10 mouse cellular contexts compared by ENCODE assay signal in genomic region chr7:145206801-145207200, GRCm38 (mm10). TPM values are rescaled to one million over a fixed set of nuclear protein-coding genes. Genes with fewer than 3 reads are reported as not detected.
A peak's percentile ranks its signal among the peaks of the same experiment; 100 is the strongest.
DNase-seq lines count a peak whose midpoint lies in the region; ATAC-seq and TF ChIP-seq lines count a peak whose summit lies in the region.
"Had no signal": no experiment of that assay in that cellular context is flagged by ENCODE, and none has a peak within 500 bp of the region (broad histone marks: within the 10 kb centered on the region; RNA-seq: fewer than 3 reads in every experiment).

No protein-coding gene starts in this region.

- H3K36me3 ChIP-seq in heart, adult 2 months (ENCODE audit: control insufficient read depth, insufficient read depth, low read length), result no peaks in the 10 kb centered on the region
- H3K36me3 ChIP-seq in E14TG2a.4 (ENCODE audit: insufficient read depth, low read length), result no peaks in the 10 kb centered on the region
- no peaks in the 10 kb centered on the region for H3K36me3 ChIP-seq in hindbrain, embryonic 11.5 days (ENCODE audit: control insufficient read depth, insufficient read depth, low read length)
- H3K36me3 ChIP-seq in midbrain, embryonic 11.5 days (ENCODE audit: control insufficient read depth, insufficient read depth, low read length), result no peaks in the 10 kb centered on the region

- WGBS in heart, adult 2 months, result 60% methylated on average over 6 of the region's 6 CpGs
- 54% methylated on average over 6 of the region's 6 CpGs for WGBS in hindbrain, embryonic 11.5 days
- WGBS in midbrain, embryonic 11.5 days, result 59% methylated on average over 6 of the region's 6 CpGs

- H3K27me3 ChIP-seq in heart, adult 2 months (ENCODE audit: control insufficient read depth, insufficient read depth, low read length), result no peaks in the 10 kb centered on the region
- peaks cover 28% of the 10 kb centered on the region for H3K27me3 ChIP-seq in E14TG2a.4 (ENCODE audit: insufficient read depth, low read length)
- H3K27me3 ChIP-seq in hindbrain, embryonic 11.5 days (ENCODE audit: control insufficient read depth, insufficient read depth, low read length), result no peaks in the 10 kb centered on the region
- H3K27me3 ChIP-seq in midbrain, embryonic 11.5 days (ENCODE audit: control insufficient read depth, insufficient read depth, low read length), result no peaks in the 10 kb centered on the region

- H3K9ac ChIP-seq in heart, adult 2 months (ENCODE audit: low read depth, low read length), result no peak overlapping the region; the same call in 1 of the 2 replicates
- H3K9ac ChIP-seq in hindbrain, embryonic 11.5 days (ENCODE audit: low read depth, low read length), result peak overlapping the region; percentile 56
- H3K9ac ChIP-seq in midbrain, embryonic 11.5 days (ENCODE audit: low read length), result peak overlapping the region; percentile 62

- no peak for TF ChIP-seq EP300 in heart, adult 2 months (IDR thresholded peaks at IDR 0.05; ENCODE audit: insufficient read depth, low read depth, low read length)

- no peak overlapping the region for H3K4me2 ChIP-seq in hindbrain, embryonic 11.5 days (replicated peaks; ENCODE audit: low read depth, low read length)
- H3K4me2 ChIP-seq in midbrain, embryonic 11.5 days, result peak overlapping the region; percentile 2; the same call in 1 of the 2 replicates

- H3K9me3 ChIP-seq in E14TG2a.4 (ENCODE audit: low read length), result peaks cover 3% of the 10 kb centered on the region; the same call in 1 of the 2 replicates
- no peaks in the 10 kb centered on the region for H3K9me3 ChIP-seq in hindbrain, embryonic 11.5 days (ENCODE audit: control insufficient read depth, low read length)
- H3K9me3 ChIP-seq in midbrain, embryonic 11.5 days (ENCODE audit: control insufficient read depth, low read length), result no peaks in the 10 kb centered on the region

- ATAC-seq in hindbrain, embryonic 11.5 days (ENCODE audit: low FRiP score), result 0 out of 2 replicates have a peak, but pooled peaks have one; percentile 15
- no peak for ATAC-seq in midbrain, embryonic 11.5 days (ENCODE audit: low FRiP score)

- no peak for DNase-seq in heart, adult 2 months
- no peak for DNase-seq in heart, adult 18-20 months
- DNase-seq in hindbrain, embryonic 11.5 days (ENCODE audit: low spot score), result no peak
- peak; percentile 94 for DNase-seq in midbrain, embryonic 11.5 days (ENCODE audit: low spot score, missing footprints)
- DNase-seq in c-Kit-positive CD71-positive TER-119-positive erythroid progenitor cells, embryonic 14.5 days (ENCODE audit: low spot score), result no peak
- no peak for DNase-seq in kidney, postnatal 14 days
- DNase-seq in thymus, postnatal 25 days, result no peak

- peaks cover 8% of the 10 kb centered on the region for H3K4me1 ChIP-seq in heart, adult 2 months (ENCODE audit: control insufficient read depth, insufficient read depth, low read length)
- H3K4me1 ChIP-seq in E14TG2a.4 (replicated peaks; ENCODE audit: low read depth, low read length), result peaks cover 43% of the 10 kb centered on the region
- peaks cover 14% of the 10 kb centered on the region for H3K4me1 ChIP-seq in hindbrain, embryonic 11.5 days (replicated peaks; ENCODE audit: control insufficient read depth, insufficient read depth, low read length)
- H3K4me1 ChIP-seq in midbrain, embryonic 11.5 days (ENCODE audit: control insufficient read depth, insufficient read depth, low read length), result peaks cover 41% of the 10 kb centered on the region

- peak overlapping the region; percentile 36; the same call in 1 of the 2 replicates for H3K4me3 ChIP-seq in heart, adult 2 months
- peak overlapping the region; percentile 78 for H3K4me3 ChIP-seq in E14TG2a.4 (replicated peaks; ENCODE audit: low read length)
- H3K4me3 ChIP-seq in hindbrain, embryonic 11.5 days (ENCODE audit: low read depth, low read length), result no peak overlapping the region
- no peak overlapping the region for H3K4me3 ChIP-seq in midbrain, embryonic 11.5 days (ENCODE audit: low read depth, low read length)
- H3K4me3 ChIP-seq: erythroblast, embryonic 14.5 days had no signal

- peak overlapping the region; percentile 80 for H3K27ac ChIP-seq in heart, adult 2 months
- H3K27ac ChIP-seq in hindbrain, embryonic 11.5 days (ENCODE audit: low read depth, low read length), result peak overlapping the region; percentile 93
- H3K27ac ChIP-seq in midbrain, embryonic 11.5 days (ENCODE audit: low read depth, low read length), result peak overlapping the region; percentile 99
- H3K27ac ChIP-seq: liver, embryonic 14.5 days had no signal

- H3K79me2 ChIP-seq in heart, adult 2 months (replicated peaks; ENCODE audit: control insufficient read depth, insufficient read depth, low read length), result no peaks in the 10 kb centered on the region

- no peak for TF ChIP-seq POLR2A in heart, adult 2 months (IDR thresholded peaks at IDR 0.05; ENCODE audit: insufficient read depth, low read depth, low read length)

- TF ChIP-seq CTCF in heart, adult 2 months (IDR thresholded peaks at IDR 0.05), result no peak
- no peak for TF ChIP-seq CTCF in E14TG2a.4 (conservative IDR thresholded peaks at IDR 0.05; ENCODE audit: low read length)

- intact Hi-C loops in heart, adult 2 months (cut with DNase I), result no loop called here

RNA-seq across cellular contexts. Expression of gene 1810010D01Rik, which starts 1.1 kb away (rescaled TPM):
- total RNA-seq in heart, adult 2 months (2021), result not detected
- polyA plus RNA-seq in heart, adult 2 months (2012; rRNA removed), result 0.37 TPM in 1 of 2 replicates, not detected in the other
- total RNA-seq in heart, adult 18-20 months (2021), result under 1 TPM in 1 of 2 experiments, not detected in 1; 0.57 TPM
- 0.97 TPM in 1 of 2 replicates, not detected in the other for polyA plus RNA-seq in hindbrain, embryonic 11.5 days (2014; fragmentation: Nextera tagmentation; extraction: Ambion mirVana)
- polyA plus RNA-seq in midbrain, embryonic 11.5 days (2014; fragmentation: Nextera tagmentation; extraction: Ambion mirVana), result 0.49 TPM in 1 of 2 replicates, not detected in the other
- polyA plus RNA-seq: erythroblast, embryonic 14.5 days had no signal

Comparison
In these comparisons a context has a peak if more than half of its experiments do, and no peak if none do; other contexts are left out.
1. H3K4me3 ChIP-seq: peak in heart, adult 2 months (single experiment) and E14TG2a.4 (single experiment); none in hindbrain, embryonic 11.5 days (single experiment) and midbrain, embryonic 11.5 days (single experiment).
2. Peak in every context shown above with its lines, with median percentiles within 50 percentile points of each other: H3K27ac ChIP-seq.